Mouse (Mus musculus) bone marrow, adult 2 months (tissue): ENCODE results near the gene Psmd5.

ENCODE experiments used
- CTCF ChIP-seq: fragments of 200-500 bp; IDR thresholded peaks from 2 replicates; pipeline ENCODE4 v1.5.1; 2011; ENCODE audit warnings: low read length, control low read depth; ENCODE audit not compliant: control insufficient read depth, insufficient read depth
- POLR2A ChIP-seq: fragments of 200-500 bp; IDR thresholded peaks from 2 replicates; pipeline ENCODE4 v1.6.1; 2011; ENCODE audit warnings: low read depth, mild to moderate bottlenecking, control low read depth, low read length, borderline replicate concordance; ENCODE audit not compliant: control insufficient read depth

DNA sequence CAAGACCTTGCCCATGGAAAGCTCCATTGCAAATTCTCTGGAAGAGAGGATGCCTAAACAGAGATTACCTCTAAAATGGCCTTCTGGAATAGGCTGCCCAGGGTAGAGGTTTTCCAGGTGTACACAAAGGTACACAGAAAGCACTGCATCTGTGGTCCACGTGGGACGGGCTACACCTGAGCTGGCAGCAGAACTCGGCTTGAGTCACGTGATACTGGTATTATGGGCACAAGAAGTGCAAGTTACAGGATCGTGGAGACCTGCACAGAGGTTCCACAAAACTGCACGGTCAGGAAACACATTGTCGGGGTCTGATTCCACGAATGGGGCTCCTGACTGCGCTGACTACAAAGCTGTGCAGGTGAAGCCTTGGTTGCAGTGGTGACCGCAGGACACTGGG lies 5.3 kb upstream of the Psmd5 start:
- TF ChIP-seq CTCF (no peak), POLR2A (no peak)
